Mouse (Mus musculus) cerebellum, adult 2 months (tissue): Measurements from ENCODE around the gene Cep295.

Experiments used
- CTCF ChIP-seq: fragments of 200-500 bp; IDR thresholded peaks from 2 replicates; pipeline ENCODE4 v1.5.1; 2011; ENCODE audit warnings: low read depth, mild to moderate bottlenecking, control low read depth, low read length, moderate library complexity, borderline replicate concordance; ENCODE audit not compliant: insufficient read depth
- POLR2A ChIP-seq: fragments of 200-500 bp; IDR thresholded peaks from 2 replicates; pipeline ENCODE4 v1.6.1; 2011; ENCODE audit warnings: low read length, control low read depth, borderline replicate concordance; ENCODE audit not compliant: insufficient read depth

DNA sequence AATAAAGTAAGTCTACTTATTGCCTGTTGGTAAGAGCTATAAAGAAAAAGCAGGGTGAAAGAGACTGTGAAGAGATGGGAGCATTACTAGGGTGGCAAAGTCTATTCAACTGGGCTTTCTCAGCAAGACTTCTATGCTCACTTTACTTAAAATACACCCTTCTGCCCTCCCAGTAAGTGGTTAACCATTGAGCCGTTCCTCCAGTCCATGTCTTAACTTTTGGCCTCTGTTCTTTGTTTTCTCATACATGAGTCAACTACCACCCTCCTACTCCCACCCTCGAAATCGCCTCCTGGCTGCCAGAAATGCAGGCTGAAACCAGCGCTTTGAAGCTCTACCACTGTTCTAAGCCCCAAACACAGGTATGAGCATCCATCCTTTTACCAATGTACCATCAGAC is 19.8 kb downstream of the Cep295 start:
- TF ChIP-seq CTCF = no peak
- TF ChIP-seq POLR2A = no peak
